Mouse (Mus musculus) midbrain, embryonic 16.5 days (tissue): ENCODE measurements at regions not wholly inside any gene's neighbourhood (a gene's known extent, or its start where the extent isn't known, plus 50 kb on each side); places are given as distances from the start of the nearest gene placed in this dataset.

Experiments used
- ATAC-seq: fragments of 200-750 bp; cut with Nextera tagmentation; 2 replicates; pipeline ENCODE4 v1.8.0; 2017; ENCODE audit warnings: moderate TSS enrichment
- H3K27ac ChIP-seq: fragments of 300-500 bp; sonication (generic); 2 replicates; pipeline ENCODE4 v1.5.1; 2014; ENCODE audit warnings: mild to moderate bottlenecking, low read length, mixed read lengths
- H3K27me3 ChIP-seq: fragments of 300-500 bp; sonication (generic); 2 replicates; pipeline ENCODE4 v1.6.1; 2014; ENCODE audit warnings: low read depth, low read length, mixed read lengths; ENCODE audit not compliant: control insufficient read depth, insufficient read depth
- H3K36me3 ChIP-seq: fragments of 300-500 bp; sonication (generic); 2 replicates; pipeline ENCODE4 v1.6.1; 2014; ENCODE audit warnings: mild to moderate bottlenecking, low read length, moderate library complexity, mixed read lengths; ENCODE audit not compliant: control insufficient read depth, insufficient read depth
- H3K4me1 ChIP-seq: fragments of 300-500 bp; sonication (generic); 2 replicates; pipeline ENCODE4 v1.6.1; 2014; ENCODE audit warnings: mild to moderate bottlenecking, low read length, mixed read lengths; ENCODE audit not compliant: control insufficient read depth, insufficient read depth
- H3K4me2 ChIP-seq: fragments of 300-500 bp; sonication (generic); 2 replicates; pipeline ENCODE4 v1.6.1; 2014; ENCODE audit warnings: mild to moderate bottlenecking, low read length, mixed read lengths
- H3K4me3 ChIP-seq: fragments of 300-500 bp; sonication (generic); 2 replicates; pipeline ENCODE4 v1.5.1; 2014; ENCODE audit warnings: low read depth, mild to moderate bottlenecking, low read length, moderate library complexity, mixed read lengths
- H3K9ac ChIP-seq: fragments of 300-500 bp; sonication (generic); 2 replicates; pipeline ENCODE4 v1.6.1; 2014; ENCODE audit warnings: low read depth, low read length, mixed read lengths
- H3K9me3 ChIP-seq: fragments of 300-500 bp; sonication (generic); replicated peaks from 2 replicates; pipeline ENCODE4 v1.6.1; 2014; ENCODE audit warnings: mild to moderate bottlenecking, low read length, mixed read lengths; ENCODE audit not compliant: control insufficient read depth, poor library complexity, severe bottlenecking
- WGBS: fragments of 180-500 bp; shearing (Covaris S2); extraction: QIAGEN DNeasy Blood & Tissue Kit; methylation state at CpG from one replicate; pipeline ENCODE4 v1.1.7; 2014; 5-methylcytosine and 5-hydroxymethylcytosine counted together

DNA sequence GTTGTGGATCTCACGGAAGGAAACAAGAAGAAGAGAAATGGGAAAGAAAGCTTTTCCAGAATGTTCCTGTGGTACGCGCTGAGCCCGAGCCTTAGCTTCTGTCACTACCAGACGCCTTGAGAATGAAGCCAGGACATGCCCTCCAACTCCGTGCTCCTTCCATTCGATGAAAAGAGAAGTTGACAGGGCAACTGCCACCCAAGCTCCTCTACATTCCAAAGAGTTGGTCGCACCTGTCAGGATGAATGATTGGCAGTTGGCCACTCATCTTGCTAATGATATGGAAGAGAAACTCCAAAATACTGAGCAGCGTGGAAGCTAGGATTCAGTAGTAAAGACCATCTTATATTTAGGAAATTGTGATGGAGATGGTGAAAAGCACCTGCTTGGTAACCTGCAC, 799.5 kb downstream of the Robo1 start:
- Histone ChIP-seq H3K27me3 (no peaks in the 10 kb centered on the region), H3K9me3 (no peaks in the 10 kb centered on the region), H3K4me2 (no peak overlapping the region), H3K9ac (no peak overlapping the region), H3K36me3 (no peaks in the 10 kb centered on the region), H3K27ac (no peak overlapping the region), H3K4me1 (peaks cover 7% of the 10 kb centered on the region), H3K4me3 (no peak overlapping the region)
- WGBS, result 79% methylated on average over 9 of the region's 9 CpGs
- ATAC-seq, result peak; percentile 25

GRCm38 (mm10) chr16:73105496-73105895, 797.4 kb downstream of the Robo1 start:
- H3K36me3 ChIP-seq, result no peaks in the 10 kb centered on the region
- peaks cover 7% of the 10 kb centered on the region for H3K4me1 ChIP-seq
- WGBS, result 35% methylated on average over 10 of the region's 10 CpGs
- ATAC-seq, result peak; percentile 90
- H3K4me2 ChIP-seq, result peak overlapping the region; percentile 33
- no peak overlapping the region for H3K4me3 ChIP-seq
- H3K27me3 ChIP-seq, result no peaks in the 10 kb centered on the region
- H3K27ac ChIP-seq, result peak overlapping the region; percentile 64
- H3K9ac ChIP-seq, result no peak overlapping the region
- no peaks in the 10 kb centered on the region for H3K9me3 ChIP-seq

DNA sequence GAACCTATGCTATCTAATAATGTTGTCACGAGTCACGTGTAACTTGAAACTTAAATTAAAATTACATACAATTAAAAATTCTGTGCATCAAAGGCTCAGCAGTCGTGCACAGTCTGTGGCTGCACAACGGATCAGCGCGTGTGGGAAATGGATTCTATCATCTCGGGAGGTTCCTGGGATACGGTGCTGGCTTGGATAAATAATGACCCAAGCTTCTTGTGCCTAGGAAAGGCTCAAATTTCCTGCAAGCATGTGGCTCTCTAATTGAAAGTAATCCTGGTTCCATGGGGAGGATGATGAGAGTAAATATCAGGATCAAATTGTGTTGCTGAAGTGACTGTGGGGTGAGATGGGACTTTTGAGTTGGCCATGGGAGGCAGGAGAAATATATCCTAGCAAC, 792.2 kb downstream of the Robo1 start:
- ATAC-seq, result no peak
- Histone ChIP-seq H3K27ac (no peak overlapping the region), H3K4me2 (no peak overlapping the region)

DNA sequence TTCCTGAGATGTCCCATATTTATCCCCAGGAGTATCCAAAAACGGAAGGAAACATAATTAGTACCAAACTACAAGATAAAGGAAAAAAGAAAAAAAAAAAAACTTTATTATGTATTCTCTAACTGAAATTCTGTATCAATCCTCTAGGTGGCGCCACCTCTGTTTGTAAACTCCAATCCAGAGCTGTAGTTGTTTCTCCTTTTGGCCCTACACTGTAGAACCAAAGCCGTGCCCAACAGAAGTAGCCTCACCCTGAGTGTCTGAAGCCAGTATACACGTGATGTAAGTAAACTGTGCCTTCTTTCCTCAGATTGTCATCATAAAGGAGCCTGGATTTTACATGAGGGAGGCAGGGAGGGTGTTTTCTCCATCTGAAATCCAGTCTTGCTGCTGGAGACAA, 790.7 kb downstream of the Robo1 start:
- ATAC-seq, result no peak
- H3K4me2 ChIP-seq, result no peak overlapping the region
- H3K27ac ChIP-seq, result no peak overlapping the region
- H3K9me3 ChIP-seq, result no peaks in the 10 kb centered on the region
- peaks cover 5% of the 10 kb centered on the region; the same call in 1 of the 2 replicates for H3K4me1 ChIP-seq
- H3K27me3 ChIP-seq, result no peaks in the 10 kb centered on the region
- no peak overlapping the region for H3K4me3 ChIP-seq
- H3K9ac ChIP-seq, result no peak overlapping the region
- no peaks in the 10 kb centered on the region for H3K36me3 ChIP-seq
- 21% methylated on average over 4 of the region's 4 CpGs for WGBS

More for the DNA sequence above, 792.2 kb downstream of the Robo1 start:
- Histone ChIP-seq H3K4me3 (no peak overlapping the region), H3K9me3 (no peaks in the 10 kb centered on the region), H3K27me3 (no peaks in the 10 kb centered on the region), H3K36me3 (no peaks in the 10 kb centered on the region), H3K9ac (no peak overlapping the region), H3K4me1 (peaks cover 13% of the 10 kb centered on the region)
- WGBS, result 60% methylated on average over 8 of the region's 8 CpGs

DNA sequence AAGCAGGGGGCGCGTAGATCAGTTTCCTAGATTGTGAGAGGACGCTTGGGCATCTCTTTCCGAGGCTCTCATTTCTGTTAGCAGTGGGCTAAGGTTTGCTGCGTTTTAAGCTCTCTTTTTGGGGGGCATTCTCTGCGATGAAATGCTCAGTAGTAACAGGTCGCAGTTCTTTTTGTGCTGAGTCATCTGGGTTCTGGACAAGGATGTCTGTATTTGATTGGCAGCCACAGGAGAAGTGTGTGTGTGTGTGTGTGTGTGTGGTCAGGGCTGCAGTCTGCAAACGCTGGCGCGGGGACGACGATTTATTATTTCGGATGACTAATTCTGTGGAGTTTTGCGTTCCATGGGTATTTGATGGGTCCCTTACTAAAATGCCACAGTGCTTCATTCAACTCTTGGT, 789.1 kb downstream of the Robo1 start:
- Histone ChIP-seq H3K36me3 (no peaks in the 10 kb centered on the region), H3K9me3 (no peaks in the 10 kb centered on the region), H3K27ac (no peak overlapping the region), H3K4me2 (peak overlapping the region; percentile 33), H3K9ac (no peak overlapping the region), H3K4me1 (peaks cover 5% of the 10 kb centered on the region; the same call in 1 of the 2 replicates), H3K27me3 (no peaks in the 10 kb centered on the region), H3K4me3 (no peak overlapping the region)
- no peak for ATAC-seq
- 19% methylated on average over 14 of the region's 14 CpGs for WGBS

GRCm38 (mm10) chr16:73096091-73097083, 788.3 kb downstream of the Robo1 start:
- Histone ChIP-seq H3K4me2 (peak overlapping the region; percentile 33), H3K4me3 (no peak overlapping the region), H3K27me3 (no peaks in the 10 kb centered on the region), H3K36me3 (no peaks in the 10 kb centered on the region), H3K27ac (no peak overlapping the region), H3K9me3 (no peaks in the 10 kb centered on the region), H3K4me1 (peaks cover 5% of the 10 kb centered on the region; the same call in 1 of the 2 replicates), H3K9ac (no peak overlapping the region)
- ATAC-seq, result peak; percentile 27; the same call in 1 of the 2 replicates
- WGBS, result 9% methylated on average over 8 of the region's 8 CpGs
